Mouse (Mus musculus): ENCODE measurements at regions not wholly inside any gene's neighbourhood (a gene's known extent, or its start where the extent isn't known, plus 50 kb on each side); places are given as distances from the start of the nearest gene placed in this dataset.

DNA sequence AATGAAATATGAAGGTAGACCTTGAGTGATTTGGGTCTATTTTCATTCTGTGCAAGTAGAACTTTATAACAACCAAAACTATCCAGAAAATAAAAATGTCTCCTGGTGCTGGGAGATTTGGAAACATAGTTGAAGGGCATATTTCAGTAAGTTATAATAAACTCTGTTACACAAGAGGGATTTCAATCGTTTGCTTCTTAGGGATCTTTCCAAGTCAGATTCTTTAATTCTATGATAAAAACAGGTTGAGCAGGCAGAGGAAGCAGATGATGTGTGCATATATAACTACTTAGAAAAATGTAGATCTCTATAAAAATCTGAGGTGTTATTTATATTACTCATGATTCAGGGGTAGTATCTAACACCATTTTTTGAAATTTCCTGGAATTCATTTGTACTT lies 498.3 kb downstream of the Lmo4 start:
- TF ChIP-seq CTCF (IDR thresholded peaks at IDR 0.05) (no peak), EP300 (IDR thresholded peaks at IDR 0.05) (no peak)

All from lung, postnatal 0 days (tissue).